Mouse (Mus musculus) v-Abl transformed pro-B cells (cell line): ENCODE results near the gene Rnf43.

Experiments used
- in situ Hi-C, 2 experiments: fragments of 400-800 bp; cut with MboI; formaldehyde crosslinking; loops; one replicate each; pipeline ENCODE4 v1.15.1; 2025; ENCODE audit not compliant: unreplicated experiment in 2 of 2

Rnf43 gene

GRCm38 (mm10) chr11:87736647-87737134, 74.2 kb downstream of the Rnf43 start:
- in situ Hi-C loops: no loop called here

DNA sequence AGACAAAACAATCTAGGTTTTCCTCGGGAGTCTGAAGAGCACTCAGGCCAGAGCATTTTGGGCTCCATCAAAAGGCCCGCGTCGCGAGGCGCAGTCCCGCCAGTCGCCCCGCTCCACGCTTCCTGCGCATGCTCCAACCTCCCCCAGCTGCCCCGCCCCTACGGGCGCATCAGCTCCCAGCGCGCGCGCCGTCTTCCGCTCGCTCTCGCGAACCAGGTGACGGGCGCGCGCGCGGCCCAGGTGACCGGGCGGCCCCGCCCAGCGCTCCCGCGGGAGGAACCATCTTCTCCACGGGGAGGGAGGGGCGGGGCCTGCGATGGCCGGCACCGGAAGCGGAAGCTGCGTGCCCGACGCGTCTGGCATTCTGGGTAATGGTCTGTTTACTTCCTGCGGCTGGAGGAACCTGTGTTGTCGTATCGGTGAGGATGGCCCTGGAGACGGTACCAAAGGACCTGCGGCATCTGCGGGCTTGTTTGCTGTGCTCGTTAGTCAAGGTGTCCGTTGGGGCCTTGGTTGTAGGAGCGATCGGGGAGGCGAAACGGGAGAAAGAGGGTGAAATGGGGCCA, 74.7 kb downstream of the Rnf43 start, which contains the start of gene Supt4a:
Supt4a (plus strand) TSS at position 378 of the 566 bp plus-strand sequence.
- in situ Hi-C loops: no loop called here

- in situ Hi-C loops: no loop called here
Measured at GRCm38 (mm10) chr11:87743691-87744090, 81.2 kb downstream of the Rnf43 start.

DNA sequence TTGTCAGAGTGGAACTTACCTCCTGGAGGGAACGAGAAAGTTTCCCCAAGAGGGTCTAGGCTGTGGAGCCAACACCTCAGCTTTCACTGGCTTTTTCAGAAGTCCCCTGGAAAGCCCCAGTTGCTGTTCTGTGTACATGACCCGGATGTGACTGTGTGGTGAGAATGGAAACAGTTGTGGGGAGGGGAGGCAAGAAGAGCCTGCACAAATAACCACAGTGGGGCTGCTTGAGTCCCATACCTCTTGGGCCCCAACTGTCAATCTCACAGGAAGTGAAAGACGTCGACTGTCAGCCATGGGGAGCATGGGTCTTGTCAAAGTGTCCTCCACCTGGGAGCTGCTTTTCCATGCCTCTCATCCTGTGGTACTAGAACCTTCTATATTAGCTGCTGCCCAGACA, 82.4 kb downstream of the Rnf43 start:
- in situ Hi-C loops: no loop called here

DNA sequence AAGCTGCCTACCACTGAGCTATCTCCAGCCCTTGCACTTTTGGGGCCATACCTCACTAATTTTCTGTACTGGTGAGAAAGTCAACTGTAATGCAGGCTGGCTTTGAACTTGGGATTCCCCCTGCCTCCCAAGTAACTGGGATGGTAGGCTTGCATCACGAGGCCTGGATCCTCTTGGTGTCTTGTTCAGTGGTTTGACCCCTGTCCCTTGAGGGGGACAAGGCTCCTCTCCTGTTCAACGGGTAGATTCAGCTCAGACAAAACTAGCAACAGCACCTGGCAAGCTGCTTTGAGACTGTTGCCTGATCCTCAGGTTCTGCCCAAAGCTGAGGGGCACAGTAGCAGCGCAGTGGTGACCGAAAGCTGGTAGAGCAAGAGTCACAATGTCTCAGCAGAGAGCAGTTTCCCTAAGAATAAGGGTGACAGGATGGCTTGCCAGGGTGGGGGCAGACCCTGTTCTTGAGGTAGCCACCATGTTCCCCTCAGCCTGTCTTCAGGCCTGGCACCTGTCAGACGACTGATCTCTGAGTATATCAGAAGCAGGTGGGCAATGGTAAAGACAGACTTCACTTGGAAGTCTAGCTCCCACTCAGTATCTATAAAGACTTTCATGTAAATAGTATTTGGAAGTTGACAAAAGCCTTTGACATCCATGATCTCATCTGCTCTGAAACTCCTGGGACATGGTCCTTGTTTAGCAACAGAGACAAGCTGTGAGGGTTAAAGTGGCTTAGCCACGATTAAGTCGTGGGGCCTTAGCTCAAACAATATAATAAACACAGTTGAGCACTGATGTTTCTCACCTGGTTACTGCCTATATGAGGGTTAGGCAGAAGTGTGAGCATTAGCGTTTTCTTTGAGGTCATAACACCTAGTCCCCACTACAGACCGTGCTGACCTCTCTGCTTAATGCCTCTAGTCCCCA, 83.4 kb downstream of the Rnf43 start:
- in situ Hi-C loops: no loop called here

GRCm38 (mm10) chr11:87747312-87747711, 84.8 kb downstream of the Rnf43 start:
- in situ Hi-C loops: no loop called here

GRCm38 (mm10) chr11:87747716-87748115, 85.2 kb downstream of the Rnf43 start:
- in situ Hi-C loops: no loop called here

GRCm38 (mm10) chr11:87748132-87749119, 85.9 kb downstream of the Rnf43 start:
- in situ Hi-C loops: no loop called here

DNA sequence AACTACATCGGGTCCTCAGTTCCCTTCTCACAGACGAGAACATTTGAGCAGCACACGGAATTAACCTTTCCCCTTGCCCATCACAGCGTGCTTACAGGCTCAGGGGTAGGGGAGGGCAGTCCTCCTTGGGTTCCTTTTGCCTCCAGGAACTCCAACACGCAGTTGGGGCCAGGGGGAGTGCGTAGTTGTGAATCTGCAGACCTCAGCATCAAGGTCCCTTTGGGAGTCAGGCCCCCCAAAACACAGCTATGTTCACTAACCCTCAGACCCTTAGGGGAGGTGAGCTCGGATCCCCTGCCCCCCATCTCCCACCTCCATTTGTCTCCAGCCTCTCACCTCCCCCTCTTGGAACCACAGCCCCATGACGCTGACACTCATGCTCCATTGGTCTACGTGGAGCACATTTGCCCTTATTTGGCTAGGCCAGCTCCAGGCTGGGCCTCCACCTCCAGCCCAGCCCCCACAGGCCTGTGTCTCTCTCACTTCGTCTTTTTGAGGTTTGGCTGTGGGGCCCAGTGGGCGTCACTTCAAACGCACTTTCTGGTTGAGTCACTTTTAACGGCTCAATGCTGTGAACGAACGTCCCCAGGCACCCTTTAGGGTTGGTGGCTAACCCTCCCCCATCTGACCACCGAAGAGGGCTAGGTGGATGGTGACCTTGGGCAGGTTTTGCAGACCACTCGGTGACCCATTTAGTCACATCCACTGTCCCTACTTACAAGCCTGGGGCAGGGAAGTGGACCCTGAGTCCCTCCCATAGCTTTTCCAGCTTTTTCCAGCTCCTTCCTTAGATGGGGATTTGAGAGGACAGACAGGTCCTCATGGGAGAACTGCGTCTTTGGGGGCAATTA, 86.9 kb downstream of the Rnf43 start:
- in situ Hi-C loops: loop anchor here in 1 of 2 experiments (10.0 kb wide), 3 partner anchors 325 to 1325 kb away; partner anchors contain the start of gene Gm525

- in situ Hi-C loops: loop anchor here in 1 of 2 experiments (10.0 kb wide), 3 partner anchors 325 to 1325 kb away; partner anchors contain the start of gene Gm525
Measured at GRCm38 (mm10) chr11:87750043-87750421, 87.5 kb downstream of the Rnf43 start.

DNA sequence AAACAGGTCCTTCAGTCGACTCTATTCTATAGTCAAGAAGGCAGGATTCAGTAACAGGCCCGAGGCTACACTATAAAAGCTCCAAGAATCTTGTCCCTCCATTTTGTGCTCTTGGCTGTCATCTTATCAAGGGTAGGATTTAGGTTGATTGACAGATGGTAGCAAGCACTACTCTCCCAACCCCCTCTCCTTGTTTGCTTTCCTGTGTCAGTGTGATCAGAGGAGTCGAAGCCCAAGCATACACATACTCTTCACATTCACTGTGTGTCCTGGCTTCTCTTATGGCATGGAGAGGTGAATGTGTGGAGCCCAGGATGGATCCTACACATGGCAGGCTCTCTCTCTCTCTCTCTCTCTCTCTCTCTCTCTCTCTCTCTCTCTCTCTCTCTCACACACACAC, 88.0 kb downstream of the Rnf43 start:
- in situ Hi-C loops: loop anchor here in 1 of 2 experiments (10.0 kb wide), 3 partner anchors 326 to 1324 kb away; partner anchors contain the start of gene Gm525

DNA sequence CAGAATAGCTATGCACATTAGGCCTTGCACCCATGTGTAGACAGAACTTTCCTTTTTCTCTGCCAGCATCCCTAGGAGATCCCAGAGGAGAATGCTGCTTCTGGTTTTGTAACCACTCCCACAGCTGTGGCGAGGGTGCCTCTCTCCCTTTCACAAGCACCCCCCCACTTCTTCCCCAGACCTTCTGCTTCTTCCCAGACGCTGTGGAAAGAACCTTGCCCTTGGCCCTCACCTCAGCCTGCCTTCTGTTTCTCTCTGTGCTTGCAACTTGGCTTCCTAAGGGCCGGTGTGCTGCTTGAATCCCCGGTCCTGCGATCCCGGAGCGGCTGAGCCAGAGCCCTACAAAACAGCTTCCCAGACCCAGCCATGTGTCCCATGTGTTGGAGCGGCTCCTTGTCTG, 88.5 kb downstream of the Rnf43 start:
- in situ Hi-C loops: loop anchor here in 1 of 2 experiments (10.0 kb wide), 3 partner anchors 326 to 1324 kb away; partner anchors contain the start of gene Gm525

- in situ Hi-C loops: loop anchor here in 1 of 2 experiments (10.0 kb wide), 3 partner anchors 327 to 1323 kb away; partner anchors contain the start of gene Gm525
Measured at GRCm38 (mm10) chr11:87751491-87751966, 89.0 kb downstream of the Rnf43 start.

DNA sequence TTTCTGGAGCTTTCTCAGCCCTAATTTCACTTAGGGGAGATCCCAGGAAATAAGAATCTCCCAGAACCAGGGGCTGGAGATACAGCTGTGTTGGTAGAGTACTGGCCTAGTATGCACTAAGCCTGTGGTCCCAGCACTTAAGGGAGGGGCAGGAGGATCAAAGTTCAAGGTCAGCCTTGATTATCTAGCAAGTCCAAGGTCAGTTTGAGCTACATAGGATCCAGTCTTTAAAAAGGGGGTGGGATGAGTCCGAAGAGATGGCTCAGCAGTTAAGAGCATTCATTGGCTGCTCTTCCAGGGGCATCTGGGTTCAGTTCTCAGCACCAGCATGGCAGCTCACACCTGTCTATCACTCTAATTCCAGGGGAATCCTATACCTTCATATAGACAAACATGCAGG, 89.8 kb downstream of the Rnf43 start:
- in situ Hi-C loops: loop anchor here in 1 of 2 experiments (10.0 kb wide), 3 partner anchors 328 to 1322 kb away; partner anchors contain the start of gene Gm525

- in situ Hi-C loops: loop anchor here in 1 of 2 experiments (10.0 kb wide), 3 partner anchors 328 to 1322 kb away; partner anchors contain the start of gene Gm525
Measured at GRCm38 (mm10) chr11:87753255-87753654, 90.7 kb downstream of the Rnf43 start.

DNA sequence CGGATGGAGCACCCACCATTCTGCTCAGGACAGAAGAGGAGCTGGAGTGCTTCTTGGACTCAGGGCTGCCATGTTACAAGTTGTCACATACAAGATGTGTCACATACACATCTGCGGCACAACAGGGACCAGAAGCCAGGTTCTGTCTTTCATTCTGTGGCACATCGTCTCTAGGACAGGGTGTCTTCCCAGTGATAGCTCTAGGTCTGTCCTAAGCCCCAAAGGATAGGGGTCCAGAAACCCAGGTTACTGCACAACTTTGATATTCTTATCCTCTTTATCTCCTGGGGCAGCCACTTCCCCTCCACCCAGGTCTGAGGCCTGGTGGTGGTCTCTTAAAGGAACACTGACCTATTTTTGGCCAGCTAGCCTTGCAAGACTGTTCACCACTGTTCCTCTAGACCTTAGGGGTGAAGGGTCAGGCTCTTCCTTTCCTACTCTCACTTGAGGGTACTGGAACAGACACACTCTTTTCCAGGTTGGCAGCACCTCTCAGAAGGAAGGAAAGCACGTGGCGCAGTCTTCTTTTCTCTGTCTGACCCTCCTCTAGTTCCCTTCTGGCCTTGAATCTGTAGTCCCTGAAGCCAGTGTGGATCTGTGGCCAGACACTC, 91.5 kb downstream of the Rnf43 start:
- in situ Hi-C loops: loop anchor here in 1 of 2 experiments (10.0 kb wide), 3 partner anchors 329 to 1321 kb away; partner anchors contain the start of gene Gm525

- in situ Hi-C loops: loop anchor here in 1 of 2 experiments (10.0 kb wide), 3 partner anchors 330 to 1320 kb away; partner anchors contain the start of gene Gm525
Measured at GRCm38 (mm10) chr11:87754603-87755002, 92.1 kb downstream of the Rnf43 start.
